ENCODE assay signal across 27 mouse cellular contexts in the genomic region with DNA sequence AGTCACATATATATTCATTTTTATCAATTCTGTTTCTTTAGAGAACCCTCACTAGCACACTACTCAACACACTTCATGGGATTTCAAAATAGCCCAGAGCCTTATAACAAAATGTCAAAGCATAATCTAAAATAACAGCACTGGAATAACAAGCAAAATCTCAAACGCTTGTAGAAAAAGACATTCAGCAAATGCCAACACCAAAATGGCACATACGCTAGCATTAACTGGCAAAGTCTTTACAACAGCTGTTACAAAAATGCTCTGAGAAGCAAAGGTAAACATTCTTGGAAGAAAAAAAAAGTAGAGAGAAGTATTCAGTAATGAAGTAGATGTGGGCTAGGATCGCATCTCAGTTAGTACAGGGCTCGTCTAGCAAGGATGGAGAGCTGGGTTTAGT.
"Had no signal": no experiment of that assay in that cellular context is flagged by ENCODE, and none has a peak within 500 bp of the region (broad histone marks: within the 10 kb centered on the region; RNA-seq: fewer than 3 reads in every experiment).

No protein-coding gene starts in this region.

- H3K4me2 ChIP-seq: embryonic facial prominence, embryonic 12.5 days; embryonic facial prominence, embryonic 13.5 days; embryonic facial prominence, embryonic 15.5 days; forebrain, embryonic 12.5 days; forebrain, embryonic 13.5 days; forebrain, embryonic 15.5 days had no signal

- H3K9me3 ChIP-seq: embryonic facial prominence, embryonic 10.5 days; embryonic facial prominence, embryonic 12.5 days; embryonic facial prominence, embryonic 13.5 days; embryonic facial prominence, embryonic 15.5 days; forebrain, embryonic 12.5 days; forebrain, embryonic 13.5 days; forebrain, embryonic 15.5 days; heart, embryonic 10.5 days had no signal

- H3K36me3 ChIP-seq: embryonic facial prominence, embryonic 10.5 days; embryonic facial prominence, embryonic 12.5 days; embryonic facial prominence, embryonic 13.5 days; embryonic facial prominence, embryonic 15.5 days; forebrain, embryonic 12.5 days; forebrain, embryonic 15.5 days; heart, embryonic 10.5 days had no signal

- H3K4me1 ChIP-seq: embryonic facial prominence, embryonic 10.5 days; embryonic facial prominence, embryonic 12.5 days; embryonic facial prominence, embryonic 13.5 days; embryonic facial prominence, embryonic 15.5 days; forebrain, embryonic 12.5 days; forebrain, embryonic 13.5 days; forebrain, embryonic 15.5 days; heart, embryonic 10.5 days had no signal

- ATAC-seq: forebrain, embryonic 13.5 days; forebrain, embryonic 14.5 days; forebrain, embryonic 15.5 days; forebrain, embryonic 16.5 days had no signal

- H3K27ac ChIP-seq: embryonic facial prominence, embryonic 10.5 days; embryonic facial prominence, embryonic 12.5 days; embryonic facial prominence, embryonic 13.5 days; embryonic facial prominence, embryonic 15.5 days; forebrain, embryonic 12.5 days; forebrain, embryonic 13.5 days; forebrain, embryonic 15.5 days; gastrocnemius, adult 2 months; heart, adult 2 months; heart, embryonic 10.5 days had no signal

- H3K27me3 ChIP-seq: embryonic facial prominence, embryonic 12.5 days; embryonic facial prominence, embryonic 13.5 days; embryonic facial prominence, embryonic 15.5 days; forebrain, embryonic 12.5 days; forebrain, embryonic 13.5 days; forebrain, embryonic 15.5 days had no signal

- H3K4me3 ChIP-seq: embryonic facial prominence, embryonic 10.5 days; embryonic facial prominence, embryonic 12.5 days; embryonic facial prominence, embryonic 13.5 days; embryonic facial prominence, embryonic 15.5 days; erythroblast, embryonic 14.5 days; forebrain, embryonic 12.5 days; forebrain, embryonic 13.5 days; forebrain, embryonic 15.5 days; gastrocnemius, adult 2 months; heart, adult 2 months; heart, embryonic 10.5 days had no signal

- DNase-seq: cerebellum, adult 8-10 months; cerebellum, adult 9-10 months; cerebellum, adult 9-11 months; cerebellum, postnatal 10 days; cerebellum, postnatal 14 days; cerebellum, postnatal 25 days; cerebellum, postnatal 36 days; embryo, embryonic 11 days; gastrocnemius, adult 2 months; gastrocnemius, postnatal 10 days; gastrocnemius, postnatal 14 days; gastrocnemius, postnatal 25 days; gastrocnemius, postnatal 36 days; heart, adult 11 months; heart, adult 18-20 months; heart, adult 2 months had no signal

- H3K9ac ChIP-seq: embryonic facial prominence, embryonic 12.5 days; embryonic facial prominence, embryonic 13.5 days; embryonic facial prominence, embryonic 15.5 days; forebrain, embryonic 12.5 days; forebrain, embryonic 13.5 days; forebrain, embryonic 15.5 days had no signal
